Mouse (Mus musculus) regulatory T cell (primary cell): ENCODE data around the gene Cap2.

Experiments
- in situ Hi-C: fragments of 300-600 bp; cut with MboI, MseI; formaldehyde crosslinking; loops from one replicate; pipeline ENCODE4 v1.15.1; 2025; ENCODE audit warnings: high pct_unique_total_duplicates

The Cap2 gene

DNA sequence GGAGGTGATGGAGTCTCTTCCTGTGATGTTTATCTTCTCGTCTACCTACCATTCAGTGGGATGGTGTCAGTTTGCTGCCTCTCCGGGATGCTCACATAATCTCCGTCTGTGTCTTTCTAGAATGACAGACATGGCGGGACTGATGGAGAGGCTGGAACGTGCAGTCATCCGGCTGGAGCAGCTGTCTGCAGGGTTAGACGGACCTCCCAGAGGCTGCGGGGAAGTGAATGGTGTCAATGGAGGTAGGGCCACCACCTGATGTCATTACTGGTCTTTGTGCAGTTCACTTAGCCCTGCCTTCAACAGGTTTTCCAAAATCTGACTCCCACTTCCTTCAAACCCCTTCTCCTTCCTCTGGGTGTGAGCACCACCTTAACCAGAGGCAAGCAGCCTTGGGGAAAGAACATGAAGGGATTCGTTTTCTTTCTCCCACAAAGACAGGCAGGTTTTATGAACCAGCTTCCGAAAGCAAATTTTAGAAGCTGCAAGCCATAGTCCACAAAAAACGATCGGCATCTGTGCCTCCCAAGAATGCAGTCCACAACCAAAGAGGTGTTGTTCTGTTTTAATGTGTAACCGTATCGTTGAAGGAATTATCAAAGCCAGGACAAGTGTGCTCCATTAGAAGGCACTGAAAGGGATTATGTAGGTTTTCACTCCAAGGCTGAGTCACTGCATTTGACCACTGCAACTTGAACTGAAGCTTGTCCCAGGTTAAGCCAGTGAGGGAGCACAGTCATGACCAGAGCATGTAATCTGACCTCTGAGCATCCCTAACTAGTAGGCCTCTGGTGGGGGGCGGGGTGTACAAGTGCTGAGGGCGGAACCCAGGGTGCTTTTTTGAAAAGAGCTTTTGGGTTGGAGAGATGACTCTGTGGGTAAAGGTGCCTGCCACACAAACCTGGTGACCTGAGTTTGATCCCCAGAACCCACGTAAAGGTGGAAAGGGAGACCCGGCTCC, 23.9 kb downstream of the Cap2 start:
- in situ Hi-C loops = no loop called here

DNA sequence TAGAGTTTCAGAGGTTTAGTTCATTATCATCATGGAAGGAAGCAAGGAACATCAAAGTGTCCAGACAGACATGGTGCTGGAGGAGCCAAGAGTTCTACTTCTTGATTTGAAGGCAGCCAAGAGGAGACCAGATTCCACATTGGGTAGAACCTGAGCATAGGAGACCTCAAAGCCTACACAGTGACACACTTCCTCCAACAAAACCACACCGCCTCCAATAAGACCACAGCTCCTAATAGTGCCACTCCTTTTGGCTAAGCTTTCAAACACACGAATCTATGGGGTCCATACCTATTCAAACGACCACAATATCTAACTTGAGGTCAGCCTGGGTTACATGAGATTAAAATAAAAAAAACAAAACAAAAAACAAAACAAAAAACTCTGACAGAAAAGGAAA, 25.0 kb downstream of the Cap2 start:
- in situ Hi-C loops = no loop called here

DNA sequence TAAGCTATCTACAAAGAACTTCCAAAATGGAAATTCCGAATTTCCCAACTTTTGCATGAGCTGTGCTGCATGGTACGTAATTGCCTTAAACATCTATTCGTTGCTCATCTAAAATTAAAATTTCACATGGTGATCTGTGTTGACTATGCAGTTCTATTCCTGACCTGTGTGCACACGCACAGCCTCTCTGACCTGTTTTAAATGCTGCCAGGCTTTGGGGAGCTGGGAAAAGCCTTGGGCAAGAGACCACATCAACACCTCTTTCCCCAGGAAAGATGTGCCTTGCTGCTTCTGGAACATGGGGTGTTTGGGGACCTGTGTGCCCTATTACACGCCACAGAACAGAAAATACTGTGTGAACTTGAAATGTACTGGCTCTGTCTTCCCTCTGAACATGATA, 25.7 kb downstream of the Cap2 start:
- in situ Hi-C loops = no loop called here

DNA sequence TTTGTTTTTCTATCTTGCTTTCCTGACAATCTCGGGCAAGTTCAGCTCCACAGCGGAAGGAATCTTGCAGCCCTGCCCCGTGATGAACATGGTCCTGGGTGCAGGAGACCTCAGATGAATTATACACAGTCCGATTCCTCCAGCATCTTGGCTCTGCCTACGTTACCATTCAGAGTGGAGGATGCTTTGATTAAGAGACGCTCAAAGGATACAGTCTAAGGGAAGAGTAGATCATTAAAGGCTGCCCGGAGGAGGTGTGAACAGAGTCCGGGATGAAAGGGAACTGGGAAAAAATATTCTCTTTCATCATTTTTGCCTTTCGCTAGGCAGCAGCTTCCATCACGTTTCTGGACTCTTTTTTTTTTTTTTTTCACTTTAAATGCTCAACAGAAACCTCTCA, 27.4 kb downstream of the Cap2 start:
- in situ Hi-C loops = no loop called here

DNA sequence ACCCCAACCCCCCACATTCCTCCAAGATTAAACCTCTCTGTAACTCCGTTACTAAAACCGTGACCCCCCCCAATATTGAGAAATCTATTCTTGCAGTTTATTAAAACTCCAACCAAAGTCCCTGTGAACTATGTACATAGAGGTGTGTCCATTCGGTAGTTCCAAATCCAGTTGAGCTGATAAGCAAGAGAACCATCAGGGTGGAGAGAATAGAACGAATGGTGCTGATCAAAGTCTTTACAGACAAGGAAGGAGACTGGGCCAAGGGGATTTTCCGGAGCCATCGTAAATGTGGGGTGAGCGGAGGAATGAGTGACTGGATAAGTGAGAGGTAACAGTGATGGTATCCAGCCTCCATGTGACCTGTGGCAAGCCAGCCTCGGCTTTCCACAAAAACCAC, 28.9 kb downstream of the Cap2 start:
- in situ Hi-C loops = no loop called here

DNA sequence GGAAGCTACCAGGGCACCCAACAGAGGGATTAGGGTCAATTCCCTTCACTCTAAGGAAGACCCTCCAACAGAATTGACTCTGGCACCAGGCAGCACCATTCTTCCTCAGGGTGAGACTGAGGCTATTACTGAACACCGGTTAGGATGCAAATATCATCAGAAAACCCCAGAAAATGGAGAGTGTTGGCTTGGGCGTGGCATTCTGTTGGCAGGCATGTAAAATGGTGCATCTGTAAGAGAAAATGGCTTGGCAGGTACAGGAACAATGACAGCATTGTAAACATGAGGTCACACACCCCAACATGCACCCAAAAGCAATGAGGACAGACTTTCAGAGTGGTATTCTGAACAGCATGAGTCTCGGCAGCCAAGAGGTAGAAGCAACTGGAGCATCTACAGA, 30.0 kb downstream of the Cap2 start:
- in situ Hi-C loops = no loop called here

DNA sequence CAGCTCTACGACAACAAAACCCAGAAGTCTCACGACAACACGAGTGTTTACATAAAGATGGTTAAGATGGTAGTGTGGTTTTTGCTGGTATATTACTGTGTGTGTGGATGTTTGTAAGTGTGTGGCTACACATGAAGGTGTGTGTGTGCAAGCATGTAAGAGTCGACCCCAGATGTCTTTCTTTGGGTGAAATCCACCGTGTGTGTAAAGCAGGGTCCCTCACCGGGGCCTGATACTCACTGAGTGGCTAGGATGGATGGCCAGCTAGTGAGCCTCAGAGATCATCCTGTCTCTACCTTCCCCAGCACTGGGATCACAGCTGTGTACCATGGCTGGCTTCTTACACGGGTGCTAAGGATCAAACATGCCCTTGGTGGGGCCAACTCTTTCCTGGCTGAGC, 30.6 kb downstream of the Cap2 start:
- in situ Hi-C loops = no loop called here

DNA sequence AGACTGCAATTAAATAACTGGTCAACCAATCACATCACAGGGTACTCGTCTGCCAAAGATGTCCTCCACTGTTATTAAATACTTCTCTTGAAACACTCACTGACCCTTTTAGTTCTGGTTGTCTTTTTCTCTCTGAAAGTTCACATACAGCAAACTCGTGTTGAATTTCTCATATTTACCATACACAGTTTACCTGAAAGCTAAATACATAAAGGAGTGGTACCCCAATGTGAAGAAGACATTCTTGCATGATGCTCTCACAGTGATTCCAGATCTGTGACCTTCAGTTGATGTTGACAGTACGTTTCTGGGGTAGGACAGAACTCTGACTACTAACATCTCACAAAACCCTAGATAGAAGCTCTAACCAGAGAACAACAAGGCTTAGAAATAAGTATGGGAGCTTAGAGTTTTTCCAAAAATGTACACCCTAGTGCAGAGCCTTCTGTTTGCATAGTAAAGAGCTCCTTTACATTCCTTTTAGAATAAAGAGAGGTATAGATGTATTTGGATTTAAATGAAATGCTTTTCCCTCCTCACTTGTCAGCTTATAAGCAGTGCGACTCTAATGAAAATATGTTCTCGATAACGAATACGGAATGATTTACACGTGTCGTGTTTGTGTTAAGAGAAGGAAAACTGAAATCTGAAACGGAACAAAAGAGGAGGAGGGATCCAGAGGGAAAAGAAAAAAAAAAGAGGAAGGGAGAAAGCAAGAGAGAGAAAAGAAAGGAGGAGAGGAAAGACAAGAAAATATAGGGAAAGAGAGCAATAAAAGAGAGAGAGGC, 31.9 kb downstream of the Cap2 start:
- in situ Hi-C loops = no loop called here

DNA sequence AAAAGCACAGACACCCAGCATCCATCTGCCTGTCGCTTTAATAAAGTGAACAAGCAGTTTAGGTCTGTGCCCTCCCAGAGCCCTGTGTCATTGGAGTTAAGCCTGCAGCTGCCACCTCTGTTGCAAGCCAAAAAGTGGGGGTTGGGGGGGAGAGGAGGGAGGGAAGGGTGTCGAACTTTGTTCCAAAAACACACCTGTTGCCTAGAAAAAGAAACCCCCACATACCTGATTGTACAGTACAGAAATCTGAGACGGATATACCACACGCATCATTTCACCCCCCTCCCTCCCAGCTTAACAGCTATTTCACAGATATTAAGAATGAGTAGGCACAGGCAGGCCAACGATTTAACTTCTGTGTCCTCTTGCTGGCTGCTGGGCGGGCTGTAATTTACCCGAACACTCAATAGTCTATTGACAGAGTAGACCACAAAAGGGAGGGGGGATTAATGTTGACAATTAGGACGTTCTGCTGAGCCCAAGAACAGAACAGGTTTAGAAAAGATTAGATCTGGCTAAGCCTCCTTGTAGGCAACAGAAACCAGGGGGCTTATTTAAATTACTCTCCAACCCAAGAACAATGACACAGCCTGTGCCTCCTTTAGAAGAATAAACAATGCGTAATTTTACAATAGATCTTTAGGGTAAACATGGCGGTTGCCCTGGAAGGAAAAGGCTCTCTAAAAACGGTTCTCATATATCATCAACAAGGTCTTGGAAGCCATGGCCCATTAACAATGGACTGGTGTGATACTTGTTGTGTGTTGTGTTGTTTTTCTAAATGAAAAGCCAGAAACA, 32.7 kb downstream of the Cap2 start:
- in situ Hi-C loops = no loop called here

DNA sequence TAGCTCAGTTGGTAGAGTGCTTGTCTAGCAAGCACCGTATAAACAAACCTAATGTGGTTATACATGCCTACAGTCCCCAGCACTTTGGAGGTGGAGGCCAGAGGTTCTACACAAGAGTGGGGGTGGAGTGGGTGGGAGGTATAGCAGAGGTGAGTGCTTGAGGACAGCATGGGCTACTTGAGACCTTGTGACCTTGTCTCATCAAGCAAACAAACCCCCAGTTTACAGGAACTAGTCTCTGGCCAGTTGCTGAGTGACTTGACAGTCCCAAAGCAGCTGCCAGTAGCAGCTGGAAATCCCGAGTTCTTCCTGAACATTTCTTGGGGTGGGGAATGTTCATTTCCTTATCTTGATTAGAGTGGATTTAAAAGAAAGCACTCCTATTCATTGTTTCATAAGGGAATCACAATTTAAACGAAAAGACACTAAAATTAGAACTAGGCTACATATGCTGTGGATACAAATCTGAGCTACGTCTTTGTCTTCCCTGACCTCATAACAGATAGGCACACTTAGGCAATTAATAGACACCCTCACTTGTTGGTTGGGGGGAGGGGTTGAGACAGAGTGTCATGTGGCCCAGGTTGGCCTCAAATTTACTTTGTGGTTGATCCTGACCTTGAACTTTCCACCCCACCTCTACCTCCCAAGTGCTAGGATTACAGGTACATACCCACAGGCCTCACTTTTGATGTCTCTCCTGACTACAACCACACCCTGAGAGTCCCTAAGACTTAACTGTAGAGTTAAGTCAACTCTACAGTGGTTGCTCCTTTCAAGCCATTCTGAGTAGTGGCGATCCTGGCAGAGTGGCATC, 33.5 kb downstream of the Cap2 start:
- in situ Hi-C loops = no loop called here

DNA sequence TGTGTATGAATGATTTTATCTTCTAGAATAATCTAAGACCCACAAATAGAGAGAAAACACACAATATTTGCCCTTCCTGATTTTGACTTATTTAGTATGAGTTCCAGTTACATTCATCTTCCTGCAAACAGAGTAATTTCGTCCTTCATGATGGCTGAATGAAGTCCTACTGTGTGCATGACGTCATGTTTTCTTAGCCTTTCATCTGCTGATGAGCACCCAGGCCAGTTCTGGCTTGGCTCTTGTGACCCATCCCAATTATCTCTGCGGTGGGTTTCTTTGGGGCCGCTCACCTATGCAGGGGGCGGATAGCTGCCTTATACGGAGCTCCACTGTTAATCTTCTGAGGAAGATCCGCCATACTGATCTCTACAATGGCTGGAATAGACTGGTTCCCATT, 37.6 kb downstream of the Cap2 start:
- in situ Hi-C loops = no loop called here

DNA sequence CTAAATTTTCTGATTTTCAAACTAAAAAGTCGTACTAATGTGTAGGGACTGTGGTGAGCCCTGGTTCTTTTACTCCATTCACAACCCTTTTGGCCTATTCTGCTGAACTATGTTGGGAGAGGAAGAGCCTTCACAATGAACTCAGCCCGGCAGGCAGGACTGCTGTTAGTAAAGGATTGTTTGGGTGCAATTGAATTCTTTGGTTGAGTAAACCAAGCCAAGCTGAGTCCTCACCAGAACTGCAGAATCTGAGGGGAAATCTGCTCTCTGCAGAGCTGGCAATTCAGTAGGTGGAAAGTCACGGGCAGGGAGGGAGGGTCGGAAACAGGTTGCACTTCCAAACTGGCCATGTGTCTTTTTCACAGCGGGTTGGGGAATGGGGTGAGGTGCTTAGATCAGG, 39.3 kb downstream of the Cap2 start:
- in situ Hi-C loops = no loop called here

DNA sequence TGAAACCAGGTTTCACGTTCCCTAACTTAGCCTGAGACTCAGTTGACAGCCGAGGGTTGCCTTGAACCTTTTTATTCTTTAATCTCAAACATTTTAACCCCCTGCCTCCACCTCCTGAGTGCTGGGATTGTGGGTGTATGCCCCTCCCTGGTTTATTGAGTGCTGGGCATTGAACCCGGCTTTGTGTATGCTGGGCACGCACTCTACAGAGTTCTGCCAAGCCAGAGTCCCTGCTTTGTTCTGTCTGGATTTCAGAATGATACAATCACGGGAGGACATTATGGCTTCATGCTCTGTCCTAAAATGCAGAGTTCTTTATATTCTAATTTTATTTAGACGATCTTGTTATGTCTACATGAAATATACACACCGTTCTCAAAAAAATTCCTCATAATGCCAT, 41.1 kb downstream of the Cap2 start:
- in situ Hi-C loops = no loop called here

DNA sequence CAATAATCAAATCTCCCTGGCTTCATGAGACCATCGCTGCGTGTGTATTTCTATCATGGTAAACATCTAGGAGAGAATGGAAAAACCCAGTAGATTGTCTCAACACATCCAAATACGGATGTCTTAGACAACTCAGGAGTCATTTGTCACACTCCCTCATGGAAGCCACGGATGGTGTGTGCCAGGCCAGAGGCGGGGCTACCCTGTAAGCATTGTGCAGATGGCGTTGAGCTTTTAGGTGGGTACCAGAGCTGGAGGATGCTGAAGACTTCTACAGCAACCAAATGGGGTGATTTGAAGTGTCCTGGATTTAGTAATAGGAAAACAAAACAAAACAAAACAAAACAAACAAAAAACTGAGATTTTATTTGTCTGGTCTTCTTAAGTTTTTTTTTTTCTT, 43.0 kb downstream of the Cap2 start:
- in situ Hi-C loops = no loop called here

DNA sequence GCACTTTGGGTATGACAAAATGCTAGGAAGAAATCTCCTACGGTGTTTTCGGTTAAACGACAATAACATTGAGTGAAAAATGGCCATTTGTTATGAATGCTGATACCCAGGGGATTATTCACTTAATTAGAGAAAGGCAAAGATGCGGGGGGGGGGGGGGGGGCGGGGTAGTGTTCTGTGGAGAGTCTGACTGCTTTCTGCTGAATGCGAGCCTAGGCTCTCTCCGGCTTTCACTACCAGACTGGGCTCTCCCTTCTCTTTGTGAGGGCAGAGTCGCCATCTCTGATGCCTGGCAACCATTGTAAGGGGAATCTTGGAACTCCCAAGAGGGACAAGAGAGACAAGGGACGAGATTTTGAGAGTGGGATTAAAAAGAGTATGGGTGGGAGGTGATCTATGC, 43.4 kb downstream of the Cap2 start:
- in situ Hi-C loops = no loop called here

DNA sequence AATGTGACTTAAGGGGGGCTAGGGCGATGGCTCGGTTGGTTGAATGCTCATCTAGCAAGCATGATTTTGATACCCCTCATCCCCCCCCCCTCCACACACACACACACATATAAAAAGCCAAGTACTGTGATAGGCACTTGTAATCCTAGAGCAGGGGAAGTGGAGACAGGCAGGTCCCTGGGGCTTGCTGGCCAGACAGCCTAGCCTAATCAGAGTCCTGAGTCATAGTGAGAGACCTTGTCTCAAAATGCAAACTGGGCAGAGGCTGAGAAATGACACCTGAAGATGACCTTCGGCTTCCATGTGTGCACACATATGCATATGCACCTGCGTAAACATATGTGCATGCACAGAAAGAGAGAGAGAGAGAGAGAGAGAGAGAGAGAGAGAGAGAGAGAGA, 45.2 kb downstream of the Cap2 start:
- in situ Hi-C loops = no loop called here

DNA sequence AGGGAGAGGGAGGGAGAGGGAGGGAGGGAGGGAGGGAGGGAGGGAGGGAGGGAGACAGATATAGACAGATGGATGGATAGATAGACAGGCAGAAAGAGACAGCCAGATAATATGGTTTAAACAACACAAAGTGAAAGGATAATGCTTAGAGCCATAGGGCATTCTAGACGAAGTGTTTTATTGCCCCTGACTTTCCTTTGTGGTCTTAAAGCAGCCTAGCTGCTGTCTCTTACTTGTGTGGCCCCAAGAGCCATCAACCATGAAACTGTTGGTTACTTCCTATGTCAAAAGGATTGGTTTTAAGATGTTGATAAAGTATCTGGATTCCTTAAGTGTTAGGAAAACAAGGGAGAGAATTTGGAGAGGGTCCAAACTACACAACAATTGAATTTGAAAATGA, 45.6 kb downstream of the Cap2 start:
- in situ Hi-C loops = no loop called here

DNA sequence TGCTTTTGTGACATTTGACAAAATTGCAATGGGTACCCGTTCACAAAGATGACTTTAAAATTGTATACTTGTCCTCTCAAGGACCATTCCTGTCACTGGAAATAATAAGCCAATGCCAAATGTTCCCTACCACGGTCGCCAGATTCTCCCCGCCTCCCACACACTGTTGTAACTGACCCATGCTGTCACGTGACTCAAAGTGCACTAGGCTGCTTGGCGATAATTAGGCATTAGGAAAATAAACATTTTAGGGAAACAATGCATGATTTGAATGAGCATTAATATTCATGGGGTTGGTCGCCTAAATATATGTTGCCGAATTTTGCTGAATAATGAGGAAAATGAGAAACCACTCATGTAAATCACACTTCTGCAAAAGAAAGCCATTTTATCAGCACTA, 46.5 kb downstream of the Cap2 start:
- in situ Hi-C loops = no loop called here

DNA sequence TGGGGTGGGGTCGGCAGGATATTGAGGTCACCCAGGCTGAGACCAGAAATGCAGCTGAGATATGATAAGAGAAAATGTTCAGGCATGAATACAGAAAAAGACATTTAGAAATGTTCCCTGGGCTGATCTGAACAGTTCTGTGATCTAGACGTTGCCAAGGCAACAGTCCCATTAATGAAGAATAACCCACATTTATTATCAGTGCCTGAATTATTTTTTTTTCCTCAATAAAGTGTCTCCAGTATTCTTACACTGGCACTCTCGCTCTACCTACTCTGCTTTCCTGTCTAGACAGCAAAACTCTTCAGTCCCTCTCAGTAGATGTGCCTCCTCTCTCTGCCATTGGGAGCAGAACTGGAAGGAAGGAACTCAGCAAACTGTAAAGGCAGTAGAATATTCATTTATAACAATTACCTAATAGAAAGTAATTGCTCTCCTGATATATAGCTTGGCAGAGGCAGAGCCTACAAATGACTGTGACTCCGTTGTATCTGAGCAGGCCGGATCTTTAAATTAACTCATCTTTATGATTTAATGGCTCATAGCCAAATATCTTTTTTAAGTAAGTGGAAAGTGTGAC, 47.0 kb downstream of the Cap2 start:
- in situ Hi-C loops = no loop called here

DNA sequence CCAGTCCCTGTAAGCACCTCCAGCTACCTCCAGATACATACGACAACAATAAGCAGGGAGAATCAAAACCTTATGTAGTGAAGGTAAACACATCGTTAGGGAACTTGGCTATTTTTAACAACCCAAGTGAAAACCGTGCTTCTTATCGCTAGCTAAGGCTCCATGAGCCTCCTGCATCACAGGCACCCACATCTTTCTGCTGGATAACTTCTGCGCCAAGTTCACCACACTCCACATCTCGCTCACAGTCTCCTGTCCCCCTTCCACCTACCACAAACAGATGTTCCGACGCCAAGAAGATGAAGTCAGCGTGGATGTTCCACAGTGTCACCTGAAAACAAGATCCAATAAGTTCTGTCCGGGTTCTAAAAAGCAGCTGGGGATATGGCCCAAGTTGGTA, 49.0 kb downstream of the Cap2 start:
- in situ Hi-C loops = no loop called here

DNA sequence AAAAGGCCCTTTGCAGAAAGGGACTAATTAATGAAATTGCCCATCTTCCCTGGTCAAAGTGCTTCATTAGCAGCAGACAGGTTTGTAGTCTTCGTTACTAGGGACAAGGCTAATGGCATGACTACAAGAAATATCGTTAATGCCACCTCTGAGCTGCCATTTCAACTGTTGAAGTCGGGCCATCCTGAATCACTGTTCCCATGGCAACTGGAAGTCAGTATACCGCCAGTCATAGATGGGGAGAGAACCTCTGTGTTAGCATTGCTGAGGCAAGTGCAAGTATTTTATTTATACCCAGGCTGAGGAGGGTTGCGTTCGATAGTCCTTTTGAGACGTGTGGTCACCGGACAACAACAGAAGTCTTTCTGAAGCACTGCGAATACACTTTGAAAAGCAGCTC, 53.1 kb downstream of the Cap2 start:
- in situ Hi-C loops = no loop called here
